Mouse (Mus musculus) stomach, embryonic 14.5 days (tissue): ENCODE results near the gene 9030612E09Rik. TPM values are rescaled to one million over a fixed set of nuclear protein-coding genes. Genes with fewer than 3 reads are reported as not detected.
A peak's percentile ranks its signal among the peaks of the same experiment; 100 is the strongest.

Experiments
- ATAC-seq: fragments of 200-750 bp; cut with Nextera tagmentation; 2 replicates; pipeline ENCODE4 v1.8.0; 2017; ENCODE audit warnings: low read depth, moderate TSS enrichment; ENCODE audit not compliant: insufficient number of reproducible peaks, insufficient read depth, low FRiP score
- H3K27ac ChIP-seq: fragments of 300-500 bp; sonication (generic); 2 replicates; pipeline ENCODE4 v1.5.1; 2014; ENCODE audit warnings: mild to moderate bottlenecking, low read length, moderate library complexity, mixed read lengths
- H3K27me3 ChIP-seq: fragments of 300-500 bp; sonication (generic); 2 replicates; pipeline ENCODE4 v1.6.1; 2014; ENCODE audit warnings: low read length, control low read depth, mixed read lengths; ENCODE audit not compliant: control insufficient read depth, insufficient read depth
- H3K36me3 ChIP-seq: fragments of 300-500 bp; sonication (generic); 2 replicates; pipeline ENCODE4 v1.6.1; 2014; ENCODE audit warnings: mild to moderate bottlenecking, control low read depth, low read length, moderate library complexity, mixed read lengths; ENCODE audit not compliant: control insufficient read depth, insufficient read depth
- H3K4me1 ChIP-seq: fragments of 300-500 bp; sonication (generic); 2 replicates; pipeline ENCODE4 v1.6.1; 2014; ENCODE audit warnings: low read length, control low read depth, mixed read lengths; ENCODE audit not compliant: control insufficient read depth, insufficient read depth
- H3K4me2 ChIP-seq: fragments of 300-500 bp; sonication (generic); replicated peaks from 2 replicates; pipeline ENCODE4 v1.6.1; 2014; ENCODE audit warnings: low read depth, low read length, control low read depth
- H3K4me3 ChIP-seq: fragments of 300-500 bp; sonication (generic); 2 replicates; pipeline ENCODE4 v1.5.1; 2014; ENCODE audit warnings: low read depth, low read length, control low read depth
- H3K9ac ChIP-seq: fragments of 300-500 bp; sonication (generic); replicated peaks from 2 replicates; pipeline ENCODE4 v1.6.1; 2014; ENCODE audit warnings: low read depth, mild to moderate bottlenecking, control low read depth, low read length, moderate library complexity, mixed read lengths
- H3K9me3 ChIP-seq: fragments of 300-500 bp; sonication (generic); 2 replicates; pipeline ENCODE4 v1.6.1; 2016; ENCODE audit warnings: low read depth, low read length, control low read depth; ENCODE audit not compliant: control insufficient read depth
- WGBS: fragments of 180-500 bp; shearing (Covaris S2); extraction: QIAGEN DNeasy Blood & Tissue Kit; methylation state at CpG from one replicate; pipeline ENCODE4 v1.1.7; 2014; 5-methylcytosine and 5-hydroxymethylcytosine counted together
- polyA plus RNA-seq: library from polyadenylated mRNA; unstranded; fragments of >200 nt; fragmentation: Nextera tagmentation; extraction: Ambion mirVana; gene quantifications from 2 replicates; pipeline ENCODE4 v1.2.1, GENCODE M21; 2014

The 9030612E09Rik gene
- 0.39 and 0.76 TPM in 2 replicates for polyA plus RNA-seq

DNA sequence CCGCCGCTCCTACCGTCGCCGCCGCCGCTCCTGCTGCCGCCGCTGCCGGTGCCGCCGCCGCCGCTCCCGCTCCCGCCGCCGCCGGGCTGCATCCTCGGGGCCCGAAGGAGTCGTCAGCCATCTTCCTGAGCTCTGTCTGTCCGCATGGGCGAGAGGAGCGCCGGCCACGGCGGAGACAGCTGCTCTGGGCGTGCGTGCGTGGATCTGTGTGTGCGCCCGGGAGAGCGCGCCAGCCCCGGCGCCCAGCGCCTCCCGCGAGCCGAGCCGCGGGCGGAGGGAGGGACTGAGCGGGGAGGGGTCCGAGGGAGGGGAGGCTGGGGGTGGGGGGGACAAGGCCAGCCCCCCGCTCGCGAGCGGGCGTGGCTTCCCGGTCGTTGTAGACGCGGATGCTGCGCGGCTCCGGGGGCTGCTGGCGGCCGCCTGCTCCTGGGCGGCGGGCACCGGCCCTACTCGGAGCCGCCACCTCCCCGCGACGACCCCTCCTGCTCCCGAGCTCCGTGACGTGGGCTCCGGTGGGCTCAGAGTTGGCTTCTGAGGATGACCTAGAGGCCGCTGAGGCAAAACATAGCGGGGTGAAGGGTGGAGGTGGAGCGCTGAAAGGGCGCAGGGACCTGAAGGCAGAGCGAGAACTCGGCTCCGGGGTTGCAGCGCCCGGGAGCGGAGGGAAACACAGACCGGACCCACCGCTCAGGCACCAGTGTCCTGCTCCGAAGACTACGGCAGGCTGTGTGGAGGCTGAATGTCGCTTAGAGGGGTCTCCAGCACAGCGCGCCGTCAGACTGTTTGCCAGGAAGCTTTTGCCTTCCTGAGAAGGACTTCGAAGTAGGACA is at the start of gene 9030612E09Rik, which contains the start of gene Sobp:
9030612E09Rik (plus strand) TSS at position 379 of the 830 bp plus-strand sequence.
Sobp (minus strand) TSS at position 205 of the 830 bp plus-strand sequence.
- peak within 1 kb of the TSS; percentile 68 for H3K4me3 ChIP-seq
- peak; percentile 68; the same call in 1 of the 2 replicates for ATAC-seq
- H3K27me3 ChIP-seq = peaks cover 7% of the 10 kb centered on the region
- H3K9me3 ChIP-seq = no peaks in the 10 kb centered on the region
- peak within 1 kb of the TSS; percentile 50 for H3K9ac ChIP-seq
- 0 out of 2 replicates have a peak within 1 kb of the TSS, but pooled peaks have one; percentile 39 for H3K27ac ChIP-seq
- no peaks in the 10 kb centered on the region for H3K36me3 ChIP-seq
- peak within 1 kb of the TSS; percentile 91 for H3K4me2 ChIP-seq
- peaks cover 9% of the 10 kb centered on the region; the same call in 1 of the 2 replicates for H3K4me1 ChIP-seq
- WGBS = under 1% methylated on average over 78 of the region's 91 CpGs

- H3K27ac ChIP-seq = no peak overlapping the region
- no peak overlapping the region for H3K4me3 ChIP-seq
- 68% methylated on average over 3 of the region's 3 CpGs for WGBS
- no peak for ATAC-seq
- no peak overlapping the region for H3K9ac ChIP-seq
- H3K27me3 ChIP-seq = no peaks in the 10 kb centered on the region
- no peaks in the 10 kb centered on the region for H3K9me3 ChIP-seq
- H3K36me3 ChIP-seq = no peaks in the 10 kb centered on the region
- H3K4me2 ChIP-seq = no peak overlapping the region
- 0 out of 2 replicates have a peak, but pooled peaks cover 2% of the 10 kb centered on the region for H3K4me1 ChIP-seq
Measured at GRCm38 (mm10) chr10:43128750-43129149, 45.8 kb upstream of the 9030612E09Rik start.

DNA sequence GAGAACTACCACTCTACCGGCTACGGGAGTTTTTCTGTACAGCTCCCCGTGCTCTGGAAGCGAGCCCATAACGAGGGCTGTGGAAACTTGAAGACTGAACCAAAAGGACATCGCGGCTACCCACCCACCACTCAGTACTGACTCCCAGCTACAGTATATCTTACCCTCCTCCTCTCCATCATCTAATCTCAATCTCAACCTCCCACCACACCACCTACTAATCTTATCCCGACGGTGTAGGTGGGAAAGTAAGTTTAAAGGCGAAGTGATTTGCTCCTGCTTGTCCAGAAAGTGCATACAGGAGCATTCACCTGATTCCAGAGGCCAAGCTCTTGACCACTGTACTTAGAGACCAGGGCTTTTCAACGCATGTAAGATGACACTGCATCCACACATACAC is 40.5 kb upstream of the 9030612E09Rik start:
- Histone ChIP-seq H3K9ac (no peak overlapping the region), H3K4me2 (no peak overlapping the region), H3K27ac (no peak overlapping the region), H3K9me3 (0 out of 2 replicates have a peak, but pooled peaks cover 6% of the 10 kb centered on the region), H3K4me3 (no peak overlapping the region), H3K27me3 (no peaks in the 10 kb centered on the region), H3K36me3 (no peaks in the 10 kb centered on the region), H3K4me1 (no peaks in the 10 kb centered on the region)
- no peak for ATAC-seq
- 89% methylated on average over 11 of the region's 11 CpGs for WGBS

GRCm38 (mm10) chr10:43143173-43143572 is 31.3 kb upstream of the 9030612E09Rik start:
- H3K4me3 ChIP-seq = no peak overlapping the region
- H3K4me2 ChIP-seq = no peak overlapping the region
- no peaks in the 10 kb centered on the region for H3K9me3 ChIP-seq
- no peak overlapping the region for H3K27ac ChIP-seq
- H3K36me3 ChIP-seq = no peaks in the 10 kb centered on the region; the same call in 1 of the 2 replicates
- no peaks in the 10 kb centered on the region for H3K27me3 ChIP-seq
- 75% methylated on average over 9 of the region's 9 CpGs for WGBS
- ATAC-seq = no peak
- no peak overlapping the region for H3K9ac ChIP-seq
- H3K4me1 ChIP-seq = no peaks in the 10 kb centered on the region

DNA sequence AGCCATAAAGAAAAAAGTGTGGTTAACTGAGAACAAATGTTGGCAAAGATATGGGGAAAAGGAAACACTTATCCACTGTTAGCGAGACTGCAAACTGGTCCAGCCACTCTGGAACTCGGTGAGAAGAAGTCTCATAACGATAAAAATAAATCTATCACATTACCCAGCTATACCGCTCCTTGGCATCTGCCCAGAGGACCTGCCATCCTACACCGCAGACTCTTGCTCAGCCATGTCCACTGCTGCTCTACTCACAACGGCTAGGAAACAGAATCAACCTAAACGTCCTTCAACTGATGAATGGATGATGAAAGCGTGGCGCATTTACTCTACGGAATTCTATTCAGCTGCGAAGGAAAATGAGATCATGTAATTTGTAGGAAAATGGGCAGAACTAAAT is 26.0 kb upstream of the 9030612E09Rik start:
- Histone ChIP-seq H3K4me3 (no peak overlapping the region), H3K9me3 (no peaks in the 10 kb centered on the region), H3K36me3 (no peaks in the 10 kb centered on the region; the same call in 1 of the 2 replicates), H3K27ac (no peak overlapping the region), H3K9ac (no peak overlapping the region), H3K27me3 (no peaks in the 10 kb centered on the region), H3K4me2 (no peak overlapping the region), H3K4me1 (no peaks in the 10 kb centered on the region)
- WGBS = 86% methylated on average over 11 of the region's 11 CpGs
- ATAC-seq = no peak

DNA sequence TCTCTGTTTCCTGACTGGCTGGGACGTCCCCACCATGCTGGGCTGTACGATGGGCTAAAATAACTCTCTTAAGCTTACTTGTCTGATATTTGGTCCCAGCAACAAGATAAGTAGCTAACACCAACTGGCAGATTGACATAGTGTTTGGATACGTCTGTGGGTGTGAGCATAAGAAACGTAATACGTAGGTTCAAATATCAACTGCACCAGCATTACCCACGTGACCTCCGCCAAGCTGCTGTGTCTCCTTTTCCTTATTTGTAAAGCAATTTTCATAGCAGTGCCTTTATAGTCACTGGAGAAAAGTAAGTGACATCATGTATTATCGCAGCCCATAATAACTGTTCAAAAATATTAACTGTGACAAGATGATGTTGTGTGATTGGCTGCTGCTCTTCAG is 21.9 kb upstream of the 9030612E09Rik start:
- H3K27me3 ChIP-seq = no peaks in the 10 kb centered on the region
- H3K36me3 ChIP-seq = no peaks in the 10 kb centered on the region; the same call in 1 of the 2 replicates
- peaks cover 7% of the 10 kb centered on the region for H3K4me1 ChIP-seq
- no peak overlapping the region for H3K27ac ChIP-seq
- H3K4me3 ChIP-seq = no peak overlapping the region
- no peak overlapping the region for H3K9ac ChIP-seq
- no peak for ATAC-seq
- no peak overlapping the region for H3K4me2 ChIP-seq
- 79% methylated on average over 8 of the region's 8 CpGs for WGBS
- no peaks in the 10 kb centered on the region for H3K9me3 ChIP-seq

DNA sequence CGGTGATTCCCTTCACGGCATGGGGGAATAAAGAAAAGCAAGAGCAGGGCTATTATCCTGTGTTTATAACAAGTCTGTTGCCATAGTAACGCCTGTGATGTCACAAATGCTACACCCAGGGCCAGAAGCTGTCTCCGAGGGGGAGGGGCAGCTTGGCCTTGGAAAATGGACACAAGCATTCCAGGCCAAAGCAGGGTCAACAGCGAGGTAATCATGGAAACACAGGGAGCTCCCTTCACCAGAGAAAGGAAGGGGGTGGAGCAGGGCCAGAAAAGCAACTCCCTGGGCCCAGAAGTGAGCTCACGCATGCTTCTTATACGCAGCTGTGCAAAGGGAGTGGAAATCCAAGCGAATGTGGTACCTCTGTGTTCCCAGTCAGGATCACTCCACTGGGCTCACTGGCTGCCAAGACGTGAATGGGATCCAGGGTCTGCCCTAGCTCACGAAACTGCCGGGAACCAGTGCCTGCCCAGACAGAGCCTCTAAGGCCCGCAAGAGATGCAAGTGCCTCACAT is 19.4 kb upstream of the 9030612E09Rik start:
- Histone ChIP-seq H3K27ac (peak overlapping the region; percentile 18), H3K9ac (no peak overlapping the region), H3K4me3 (no peak overlapping the region), H3K9me3 (no peaks in the 10 kb centered on the region), H3K36me3 (no peaks in the 10 kb centered on the region), H3K4me1 (peaks cover 7% of the 10 kb centered on the region), H3K27me3 (no peaks in the 10 kb centered on the region), H3K4me2 (peak overlapping the region; percentile 18; the same call in 1 of the 2 replicates)
- ATAC-seq = peak; percentile 23; the same call in 1 of the 2 replicates
- WGBS = 12% methylated on average over 12 of the region's 12 CpGs

DNA sequence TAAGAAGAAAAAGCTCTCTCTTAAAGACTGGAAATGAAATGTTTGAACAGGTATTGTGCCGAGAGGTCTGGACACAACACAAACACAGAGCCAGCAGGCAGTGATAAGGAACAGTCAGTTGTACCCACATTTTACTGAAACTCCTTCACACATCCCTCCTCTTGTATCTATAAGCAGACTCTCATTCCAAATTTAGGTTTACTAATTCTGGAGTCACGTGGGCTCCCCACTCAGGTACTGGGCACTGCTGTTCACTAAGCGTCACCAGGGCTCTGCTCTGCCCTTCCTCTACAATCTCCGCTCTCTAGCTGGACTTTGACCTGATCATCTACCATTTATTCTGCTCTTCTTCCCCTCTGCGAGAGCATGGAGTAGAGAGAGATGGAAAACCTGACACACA is 15.6 kb upstream of the 9030612E09Rik start:
- H3K27ac ChIP-seq = no peak overlapping the region
- H3K9ac ChIP-seq = no peak overlapping the region
- no peak overlapping the region for H3K4me3 ChIP-seq
- WGBS = 74% methylated on average over 5 of the region's 5 CpGs
- no peaks in the 10 kb centered on the region for H3K27me3 ChIP-seq
- H3K4me2 ChIP-seq = no peak overlapping the region
- no peaks in the 10 kb centered on the region for H3K36me3 ChIP-seq
- peaks cover 7% of the 10 kb centered on the region for H3K4me1 ChIP-seq
- ATAC-seq = no peak
- H3K9me3 ChIP-seq = no peaks in the 10 kb centered on the region
